Mouse (Mus musculus): ENCODE results near the gene Atp23. TPM values are rescaled to one million over a fixed set of nuclear protein-coding genes. Genes with fewer than 3 reads are reported as not detected.

The Atp23 gene
- polyA plus RNA-seq, 1 experiment, result 6.6 TPM

DNA sequence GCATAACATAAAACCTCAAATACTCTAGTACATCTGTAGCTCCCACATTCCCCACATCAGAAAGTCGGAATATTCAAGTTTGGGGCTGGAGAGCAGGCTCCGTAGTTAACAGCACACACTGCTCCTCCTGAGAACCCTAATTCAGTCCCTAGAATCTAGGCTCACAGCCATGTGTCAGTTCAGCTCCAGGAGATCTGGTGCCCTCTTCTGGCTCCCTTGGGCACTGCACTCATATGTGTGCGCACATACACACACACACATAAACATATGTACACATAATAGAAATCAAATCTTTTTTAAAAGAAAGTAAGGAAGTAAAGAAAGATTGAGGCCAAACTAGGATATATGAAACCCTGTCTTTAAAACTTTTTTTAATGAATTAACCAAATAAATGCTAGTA is 19.1 kb upstream of the Atp23 start:
- no peak for DNase-seq
- Histone ChIP-seq H3K4me3 (replicated peaks; ENCODE audit: extremely low read depth, low read depth, low read length) (no peak overlapping the region), H3K4me1 (ENCODE audit: control insufficient read depth, insufficient read depth, low read length) (peaks cover 2% of the 10 kb centered on the region; the same call in 1 of the 2 replicates)
- TF ChIP-seq CTCF (IDR thresholded peaks at IDR 0.05; ENCODE audit: insufficient read depth, low read length) (peak; percentile 34), POLR2A (IDR thresholded peaks at IDR 0.05; ENCODE audit: borderline replicate concordance, extremely low read depth, low read depth, low read length) (no peak)
- 98% methylated on average over 3 of the region's 3 CpGs for WGBS

DNA sequence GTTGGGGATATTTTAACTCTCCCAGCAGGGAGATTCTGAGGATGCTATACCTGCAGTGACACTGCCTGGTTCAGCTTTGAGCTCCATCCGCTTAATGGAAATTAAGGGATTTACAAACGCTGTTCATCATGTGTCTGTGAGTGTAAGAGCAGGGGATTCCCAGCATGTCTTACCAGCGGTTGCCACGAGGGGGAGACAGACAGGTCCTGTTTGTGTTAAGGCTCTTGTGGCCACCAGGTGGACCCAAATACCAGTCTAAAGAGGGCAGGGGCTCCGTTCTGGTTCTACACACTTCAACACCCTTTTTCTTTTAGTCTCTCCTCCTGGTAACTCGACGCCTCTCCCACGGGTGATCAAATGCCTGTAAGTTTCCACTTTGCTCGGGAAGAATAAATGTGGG is 17.9 kb upstream of the Atp23 start:
- DNase-seq, result peak; percentile 96
- 2% methylated on average over 9 of the region's 9 CpGs for WGBS
- TF ChIP-seq POLR2A (IDR thresholded peaks at IDR 0.05; ENCODE audit: borderline replicate concordance, extremely low read depth, low read depth, low read length), result 0 out of 2 replicates have a peak, but pooled peaks have one; percentile 11
- TF ChIP-seq CTCF (IDR thresholded peaks at IDR 0.05; ENCODE audit: insufficient read depth, low read length), result peak; percentile 100
- Histone ChIP-seq H3K4me1 (ENCODE audit: control insufficient read depth, insufficient read depth, low read length) (no peaks in the 10 kb centered on the region; the same call in 1 of the 2 replicates), H3K4me3 (replicated peaks; ENCODE audit: extremely low read depth, low read depth, low read length) (no peak overlapping the region)

GRCm38 (mm10) chr10:126914288-126914687 is 13.1 kb upstream of the Atp23 start:
- 93% methylated on average over 5 of the region's 5 CpGs for WGBS
- H3K4me1 ChIP-seq (ENCODE audit: control insufficient read depth, insufficient read depth, low read length), result no peaks in the 10 kb centered on the region
- H3K4me3 ChIP-seq (replicated peaks; ENCODE audit: extremely low read depth, low read depth, low read length), result no peak overlapping the region
- no peak for DNase-seq
- TF ChIP-seq CTCF (IDR thresholded peaks at IDR 0.05; ENCODE audit: insufficient read depth, low read length) (no peak), POLR2A (IDR thresholded peaks at IDR 0.05; ENCODE audit: borderline replicate concordance, extremely low read depth, low read depth, low read length) (no peak)

GRCm38 (mm10) chr10:126911479-126911878 is 10.3 kb upstream of the Atp23 start:
- Histone ChIP-seq H3K4me1 (ENCODE audit: control insufficient read depth, insufficient read depth, low read length) (no peaks in the 10 kb centered on the region), H3K4me3 (replicated peaks; ENCODE audit: extremely low read depth, low read depth, low read length) (no peak overlapping the region)
- TF ChIP-seq CTCF (IDR thresholded peaks at IDR 0.05; ENCODE audit: insufficient read depth, low read length) (no peak), POLR2A (IDR thresholded peaks at IDR 0.05; ENCODE audit: borderline replicate concordance, extremely low read depth, low read depth, low read length) (no peak)
- no peak for DNase-seq
- 90% methylated on average over 1 of the region's 1 CpGs for WGBS

- H3K4me3 ChIP-seq (replicated peaks; ENCODE audit: extremely low read depth, low read depth, low read length), result no peak overlapping the region
- TF ChIP-seq POLR2A (IDR thresholded peaks at IDR 0.05; ENCODE audit: borderline replicate concordance, extremely low read depth, low read depth, low read length) (no peak), CTCF (IDR thresholded peaks at IDR 0.05; ENCODE audit: insufficient read depth, low read length) (no peak)
- no peak for DNase-seq
- H3K4me1 ChIP-seq (ENCODE audit: control insufficient read depth, insufficient read depth, low read length), result no peaks in the 10 kb centered on the region
- WGBS, result 94% methylated on average over 5 of the region's 5 CpGs
Measured at GRCm38 (mm10) chr10:126906811-126907210, 5.7 kb upstream of the Atp23 start.

- peak; percentile 89 for DNase-seq
- under 1% methylated on average over 30 of the region's 30 CpGs for WGBS
- TF ChIP-seq CTCF (IDR thresholded peaks at IDR 0.05; ENCODE audit: insufficient read depth, low read length) (no peak), POLR2A (IDR thresholded peaks at IDR 0.05; ENCODE audit: borderline replicate concordance, extremely low read depth, low read depth, low read length) (peak; percentile 92; the same call in 1 of the 2 replicates)
- Histone ChIP-seq H3K4me1 (ENCODE audit: control insufficient read depth, insufficient read depth, low read length) (no peaks in the 10 kb centered on the region), H3K4me3 (replicated peaks; ENCODE audit: extremely low read depth, low read depth, low read length) (peak overlapping the region; percentile 72)
Measured at GRCm38 (mm10) chr10:126905650-126906075, 4.5 kb upstream of the Atp23 start.

DNA sequence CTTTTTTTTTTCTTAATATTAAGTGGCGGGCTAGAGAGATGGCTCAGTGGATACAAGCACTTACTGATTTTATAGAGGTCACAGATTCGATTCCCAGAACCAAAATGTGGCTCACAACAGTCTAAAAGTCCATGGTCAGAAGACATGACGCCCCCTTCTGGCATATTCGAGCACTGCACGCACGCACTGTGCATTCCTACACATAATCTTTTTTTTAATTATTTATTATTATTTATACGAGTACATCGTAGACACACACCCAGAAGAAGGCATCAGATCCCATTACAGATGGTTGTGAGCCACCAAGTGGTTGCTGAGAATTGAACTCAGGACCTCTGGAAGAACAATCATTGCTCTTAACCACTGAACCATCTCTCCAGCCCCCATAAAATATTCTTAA is 3.9 kb upstream of the Atp23 start:
- H3K4me3 ChIP-seq (replicated peaks; ENCODE audit: extremely low read depth, low read depth, low read length), result no peak overlapping the region
- peak; percentile 37 for TF ChIP-seq CTCF (IDR thresholded peaks at IDR 0.05; ENCODE audit: insufficient read depth, low read length)
- no peak for TF ChIP-seq POLR2A (IDR thresholded peaks at IDR 0.05; ENCODE audit: borderline replicate concordance, extremely low read depth, low read depth, low read length)
- WGBS, result 67% methylated on average over 8 of the region's 8 CpGs
- no peak for DNase-seq
- no peaks in the 10 kb centered on the region for H3K4me1 ChIP-seq (ENCODE audit: control insufficient read depth, insufficient read depth, low read length)

DNA sequence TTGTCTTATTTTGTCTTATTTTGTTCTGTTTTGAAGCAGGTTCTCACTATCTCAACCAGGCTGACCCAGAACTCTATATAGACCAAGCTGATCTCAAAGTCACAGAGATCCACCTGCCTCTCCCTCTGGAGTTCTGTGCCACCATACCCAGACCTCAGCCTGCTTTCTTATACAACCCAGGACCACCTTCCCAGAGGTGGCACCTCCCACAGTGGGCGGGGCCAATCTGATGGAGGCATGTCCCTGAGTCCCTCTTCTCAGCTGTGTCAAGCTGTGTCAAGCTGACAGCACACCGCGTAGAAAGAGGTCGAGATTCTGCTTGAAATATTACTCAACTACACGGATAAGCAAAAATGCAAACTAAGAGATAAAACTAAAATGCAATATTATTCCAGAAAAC is 3.1 kb upstream of the Atp23 start:
- 28% methylated on average over 5 of the region's 5 CpGs for WGBS
- TF ChIP-seq POLR2A (IDR thresholded peaks at IDR 0.05; ENCODE audit: borderline replicate concordance, extremely low read depth, low read depth, low read length) (no peak), CTCF (IDR thresholded peaks at IDR 0.05; ENCODE audit: insufficient read depth, low read length) (no peak)
- no peak overlapping the region for H3K4me3 ChIP-seq (replicated peaks; ENCODE audit: extremely low read depth, low read depth, low read length)
- H3K4me1 ChIP-seq (ENCODE audit: control insufficient read depth, insufficient read depth, low read length), result no peaks in the 10 kb centered on the region
- no peak for DNase-seq

- under 1% methylated on average over 4 of the region's 4 CpGs for WGBS
- no peak for DNase-seq
- no peak for TF ChIP-seq POLR2A (IDR thresholded peaks at IDR 0.05; ENCODE audit: borderline replicate concordance, extremely low read depth, low read depth, low read length)
- no peak for TF ChIP-seq CTCF (IDR thresholded peaks at IDR 0.05; ENCODE audit: insufficient read depth, low read length)
- no peaks in the 10 kb centered on the region for H3K4me1 ChIP-seq (ENCODE audit: control insufficient read depth, insufficient read depth, low read length)
- H3K4me3 ChIP-seq (replicated peaks; ENCODE audit: extremely low read depth, low read depth, low read length), result peak overlapping the region; percentile 59
Measured at GRCm38 (mm10) chr10:126901488-126901843, 311 bp upstream of the Atp23 start.

DNA sequence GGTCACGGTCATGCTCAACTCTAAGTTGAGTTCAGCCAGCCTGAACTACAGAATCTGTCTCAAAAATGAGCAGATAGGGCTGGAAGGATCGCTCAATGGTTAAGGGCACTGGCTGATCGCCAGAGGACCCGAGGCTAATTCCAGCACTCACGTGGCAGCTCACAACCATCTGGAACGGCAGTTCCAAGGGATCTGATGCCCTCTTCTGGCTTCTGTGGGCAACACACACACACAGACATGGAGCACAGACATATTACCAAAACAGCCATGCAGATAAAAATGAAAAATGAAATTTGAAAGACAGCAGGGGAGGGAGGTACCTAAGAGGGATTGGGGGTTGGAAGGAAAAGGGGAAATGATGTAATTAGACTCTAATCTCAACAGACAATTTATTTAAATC is 5.3 kb downstream of the Atp23 start:
- no peak for TF ChIP-seq POLR2A (IDR thresholded peaks at IDR 0.05; ENCODE audit: borderline replicate concordance, extremely low read depth, low read depth, low read length)
- TF ChIP-seq CTCF (IDR thresholded peaks at IDR 0.05; ENCODE audit: insufficient read depth, low read length), result no peak

More for the DNA sequence above, 5.3 kb downstream of the Atp23 start:
- Histone ChIP-seq H3K4me3 (replicated peaks; ENCODE audit: extremely low read depth, low read depth, low read length) (no peak overlapping the region), H3K4me1 (ENCODE audit: control insufficient read depth, insufficient read depth, low read length) (no peaks in the 10 kb centered on the region)
- WGBS, result 70% methylated on average over 6 of the region's 6 CpGs
- no peak for DNase-seq
